Mouse (Mus musculus): ENCODE measurements around the gene Hpcal4. TPM values are rescaled to one million over a fixed set of nuclear protein-coding genes. Genes with fewer than 3 reads are reported as not detected.

Hpcal4 gene
- total RNA-seq, 2 experiments from 2014 or later: not detected

DNA sequence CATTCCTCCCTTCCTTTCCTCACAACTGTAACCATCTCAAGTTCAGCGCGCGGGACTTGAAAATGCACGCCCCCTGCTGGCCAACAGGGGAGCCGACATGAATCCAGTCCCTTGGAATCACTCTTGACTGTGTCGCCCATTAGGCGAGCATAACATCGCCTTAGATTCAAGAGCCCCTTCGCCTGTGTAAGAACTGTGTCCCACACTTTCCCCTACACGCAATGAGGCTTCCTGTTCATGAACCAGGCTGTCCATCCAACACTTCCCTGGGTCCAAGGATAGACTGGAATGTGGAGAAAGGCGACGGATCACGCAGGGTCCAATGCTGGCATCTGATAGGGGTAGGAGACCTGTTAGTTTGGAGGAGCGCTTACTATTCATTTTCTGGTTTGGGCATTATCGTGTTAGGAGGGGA, 17.8 kb downstream of the Hpcal4 start:
- peak; percentile 83 for ATAC-seq (replicated peaks; ENCODE audit: low FRiP score, low TSS enrichment, poor library complexity, severe bottlenecking)

DNA sequence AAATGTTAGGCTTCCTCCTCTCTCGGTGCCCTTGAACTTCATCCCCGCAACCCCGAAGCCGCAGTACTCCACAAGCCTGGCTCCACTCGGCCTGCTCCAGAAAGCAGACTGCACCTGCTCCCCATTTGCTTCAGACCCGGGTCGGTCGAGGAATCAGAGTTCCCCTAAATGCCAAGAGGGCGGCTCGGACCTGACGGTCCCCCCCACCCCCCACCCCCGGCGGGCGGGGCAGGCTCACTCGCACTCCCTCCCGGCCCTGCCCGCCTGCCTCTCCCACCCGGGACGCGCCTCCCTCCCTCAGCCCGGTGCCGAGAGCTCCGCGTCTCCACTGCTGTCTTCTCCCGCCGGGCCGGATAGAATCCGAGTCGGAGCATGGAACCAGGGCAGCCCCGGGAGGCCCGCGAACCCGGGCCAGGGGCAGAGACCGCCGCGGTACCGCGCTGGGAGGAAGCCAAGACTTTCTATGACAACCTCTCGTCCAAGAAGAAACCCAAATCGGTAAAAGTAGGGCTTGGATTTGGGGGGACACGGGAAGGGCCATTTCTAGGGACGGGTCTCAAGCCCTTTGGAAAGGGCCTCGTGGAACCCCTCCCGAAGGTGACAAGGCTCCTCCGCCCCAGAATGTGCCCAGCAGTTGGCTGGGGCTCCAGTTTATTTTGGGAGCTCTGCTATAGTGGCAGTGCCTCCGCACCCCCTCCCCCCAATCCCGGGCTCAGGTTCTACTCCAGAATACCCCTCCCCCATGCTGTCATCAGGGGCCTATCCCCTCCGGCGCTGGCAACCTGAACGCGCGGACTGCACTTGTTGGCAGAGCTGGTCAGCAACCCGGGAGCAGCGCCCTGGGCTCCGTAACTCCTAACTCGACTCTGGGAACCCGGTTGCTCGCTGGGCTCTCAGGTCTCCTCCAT, 18.4 kb downstream of the Hpcal4 start, which contains the start of gene Nt5c1a:
Gene Nt5c1a (plus strand): TSS at position 319 of the 908 bp plus-strand sequence.
- ATAC-seq (replicated peaks; ENCODE audit: low FRiP score, low TSS enrichment, poor library complexity, severe bottlenecking): peak; percentile 16; the same call in 1 of the 2 replicates

DNA sequence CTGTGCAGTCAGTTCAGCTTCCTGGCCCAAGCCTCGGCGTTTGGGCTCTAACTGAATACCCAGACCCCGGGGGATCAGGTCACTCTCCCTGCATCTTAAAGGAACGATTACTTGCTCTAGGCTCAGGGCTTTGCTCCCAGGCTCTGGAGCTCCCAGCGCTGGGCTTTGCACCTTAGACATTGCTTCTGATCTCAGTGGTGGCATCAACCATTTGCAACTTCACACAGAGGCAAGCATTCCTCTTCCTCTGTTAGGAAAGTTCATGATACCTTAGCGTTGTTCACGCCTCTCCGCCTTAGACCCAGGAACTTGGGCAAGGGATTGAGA, 19.0 kb downstream of the Hpcal4 start:
- no peak for ATAC-seq (replicated peaks; ENCODE audit: low FRiP score, low TSS enrichment, poor library complexity, severe bottlenecking)

DNA sequence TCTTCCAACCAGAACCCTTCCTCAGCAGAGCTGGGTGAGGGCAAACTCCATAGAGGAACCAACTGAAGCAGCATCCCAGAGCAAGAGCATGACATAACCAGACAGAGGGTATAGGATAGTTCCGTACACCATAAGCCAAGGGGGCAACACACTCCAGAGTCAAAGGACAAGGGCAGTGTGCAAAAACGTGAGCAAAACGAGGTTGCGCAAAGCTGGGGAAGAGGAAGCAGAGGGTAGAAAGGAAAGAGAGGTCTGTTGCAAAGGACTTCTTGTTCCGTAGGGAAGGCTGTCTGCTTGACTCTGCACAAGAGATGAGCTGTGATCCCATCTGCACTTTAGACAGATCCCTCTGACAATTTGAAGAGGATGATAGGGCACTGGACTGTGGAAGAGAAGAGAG, 24.3 kb downstream of the Hpcal4 start:
- no peak for ATAC-seq (replicated peaks; ENCODE audit: low FRiP score, low TSS enrichment, poor library complexity, severe bottlenecking)

DNA sequence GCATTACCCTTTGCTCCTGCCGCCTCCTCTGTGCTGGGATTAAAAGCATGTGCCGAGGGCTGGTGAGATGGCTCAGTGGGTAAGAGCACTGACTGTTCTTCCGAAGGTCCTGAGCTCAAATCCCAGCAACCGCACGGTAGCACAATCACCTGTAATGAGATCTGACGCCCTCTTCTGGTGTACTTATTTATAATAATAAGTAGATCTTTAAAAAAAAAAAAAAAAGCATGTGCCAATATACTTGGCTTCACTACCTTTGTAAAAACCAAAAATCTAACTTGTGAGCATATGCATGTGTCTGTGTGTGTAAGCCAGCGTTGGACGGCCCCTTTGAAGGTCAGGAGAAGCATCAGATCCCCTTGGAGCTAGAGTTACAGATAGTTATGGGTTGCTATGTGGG, 28.0 kb downstream of the Hpcal4 start:
- no peak for ATAC-seq (replicated peaks; ENCODE audit: low FRiP score, low TSS enrichment, poor library complexity, severe bottlenecking)

DNA sequence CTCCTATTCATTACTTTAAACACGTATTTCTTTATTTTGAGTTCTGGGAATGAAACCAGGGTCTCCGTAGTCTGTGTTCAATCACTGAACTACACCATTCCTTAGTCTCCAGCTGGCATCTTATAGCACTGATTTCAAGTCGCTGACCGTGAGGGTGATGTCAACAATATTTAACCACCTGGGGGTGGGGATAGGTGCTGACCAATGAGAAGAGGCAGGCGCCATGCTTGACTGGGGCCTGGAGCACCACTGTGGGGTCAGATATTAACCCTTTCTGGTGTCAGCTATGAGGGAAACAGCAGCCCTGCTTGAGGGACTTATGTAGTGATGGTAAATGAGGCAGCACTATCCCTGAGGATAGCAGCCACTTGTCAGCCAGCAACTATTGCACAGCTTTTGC, 28.4 kb downstream of the Hpcal4 start:
- ATAC-seq (replicated peaks; ENCODE audit: low FRiP score, low TSS enrichment, poor library complexity, severe bottlenecking): no peak

DNA sequence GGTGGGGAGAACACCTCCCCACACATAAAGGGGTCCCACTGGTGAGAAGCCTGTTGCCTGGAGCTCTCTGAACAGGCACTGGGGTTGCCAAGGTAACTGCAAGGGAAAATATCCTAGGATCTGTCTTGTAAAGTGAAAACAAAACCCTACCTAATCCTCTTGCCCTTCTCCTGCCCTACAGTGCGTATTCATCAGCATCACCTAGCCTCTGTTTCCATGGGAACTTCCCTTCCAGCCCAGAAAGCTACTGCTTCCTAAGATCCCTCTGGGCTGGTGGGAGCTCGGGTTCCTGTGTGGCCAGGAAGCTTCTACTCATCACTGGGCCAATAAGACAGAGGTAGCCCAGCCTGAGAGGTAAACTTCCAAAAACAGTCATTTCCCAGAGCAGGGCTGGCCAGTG, 29.3 kb downstream of the Hpcal4 start:
- no peak for ATAC-seq (replicated peaks; ENCODE audit: low FRiP score, low TSS enrichment, poor library complexity, severe bottlenecking)

DNA sequence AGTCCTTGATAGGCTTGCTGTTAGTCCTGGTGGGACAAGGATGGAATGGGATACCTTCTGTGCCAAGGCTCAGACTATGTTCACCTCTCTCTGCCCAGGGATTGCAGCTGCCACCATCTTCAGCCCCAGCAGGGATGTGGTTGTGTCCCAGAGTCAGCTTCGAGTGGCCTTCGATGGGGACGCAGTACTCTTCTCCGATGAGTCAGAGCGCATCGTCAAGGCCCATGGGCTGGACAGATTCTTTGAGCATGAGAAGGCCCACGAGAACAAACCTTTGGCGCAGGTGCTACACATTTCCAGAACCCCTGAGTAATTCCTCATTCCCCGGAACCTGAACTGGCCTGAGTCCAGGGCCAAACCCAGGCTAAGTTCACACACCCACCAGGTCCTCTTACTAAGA, 30.9 kb downstream of the Hpcal4 start:
- no peak for ATAC-seq (replicated peaks; ENCODE audit: low FRiP score, low TSS enrichment, poor library complexity, severe bottlenecking)

DNA sequence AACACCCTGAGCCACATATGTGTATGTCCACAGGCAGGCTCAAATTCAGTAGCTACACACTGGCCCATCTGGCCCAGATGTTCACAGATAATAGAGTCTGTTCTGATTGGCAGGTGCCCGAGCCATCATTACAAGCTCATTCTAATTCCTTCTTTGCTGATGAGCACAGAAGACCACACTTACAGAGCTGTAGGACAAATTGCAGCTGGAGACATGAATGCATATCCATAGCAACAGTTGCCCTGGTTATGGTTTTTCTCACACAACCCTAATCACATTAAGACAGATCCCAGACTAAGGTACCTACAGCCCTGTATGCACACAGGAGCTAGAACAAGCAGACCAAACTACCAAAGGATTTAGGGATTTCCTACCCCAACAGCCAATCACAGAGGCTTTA, 32.3 kb downstream of the Hpcal4 start:
- ATAC-seq (replicated peaks; ENCODE audit: low FRiP score, low TSS enrichment, poor library complexity, severe bottlenecking): no peak

DNA sequence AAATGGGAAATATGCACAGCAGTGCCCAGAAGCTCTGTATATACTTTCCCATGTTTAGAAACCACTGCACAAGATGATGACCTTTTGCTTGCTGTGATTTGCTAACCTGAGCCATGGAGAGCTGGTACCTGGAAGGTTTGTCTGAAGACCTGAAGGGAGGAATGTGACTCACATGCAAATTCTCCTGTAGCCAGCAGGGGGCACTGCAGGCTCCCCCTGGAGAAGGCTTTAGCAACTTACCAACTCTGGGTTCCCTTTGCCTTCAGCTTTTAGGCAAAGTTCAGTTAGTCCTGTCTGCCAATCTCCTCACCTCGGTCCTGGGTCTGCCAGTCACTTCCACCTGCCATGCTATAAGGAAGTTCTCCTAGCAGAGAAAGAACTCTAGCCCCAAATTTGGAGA, 33.8 kb downstream of the Hpcal4 start:
- no peak for ATAC-seq (replicated peaks; ENCODE audit: low FRiP score, low TSS enrichment, poor library complexity, severe bottlenecking)

DNA sequence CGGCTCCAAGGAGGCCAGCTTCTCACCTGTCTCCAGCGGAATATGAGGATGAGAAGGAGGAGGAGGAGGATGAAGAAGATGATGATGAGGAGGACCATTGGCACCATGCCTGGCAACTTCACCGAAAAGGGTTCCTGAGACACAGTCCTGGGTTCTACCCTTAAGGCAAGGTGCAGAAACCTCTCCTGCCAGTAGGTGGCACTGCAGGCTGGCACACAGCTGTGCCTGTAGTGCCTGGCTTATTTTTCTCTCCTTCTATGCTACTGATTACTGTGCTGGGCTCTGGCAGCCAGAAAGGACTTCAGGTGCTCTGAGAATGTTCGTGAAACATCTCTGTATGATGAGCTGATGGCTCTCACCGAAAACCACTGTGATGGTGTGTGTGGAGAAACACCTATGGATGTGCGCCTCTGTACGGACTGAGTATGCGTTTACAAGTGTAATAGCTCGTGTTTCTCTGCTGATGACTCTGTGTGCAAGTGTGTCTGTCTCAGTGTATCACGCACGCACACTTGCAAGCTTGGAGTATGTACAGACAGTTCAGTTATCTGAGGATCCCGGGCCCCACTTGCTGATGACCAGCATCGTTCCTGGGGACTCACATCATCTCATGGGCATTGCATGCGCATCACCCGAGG, 36.8 kb downstream of the Hpcal4 start:
- ATAC-seq (replicated peaks; ENCODE audit: low FRiP score, low TSS enrichment, poor library complexity, severe bottlenecking): peak; percentile 70

DNA sequence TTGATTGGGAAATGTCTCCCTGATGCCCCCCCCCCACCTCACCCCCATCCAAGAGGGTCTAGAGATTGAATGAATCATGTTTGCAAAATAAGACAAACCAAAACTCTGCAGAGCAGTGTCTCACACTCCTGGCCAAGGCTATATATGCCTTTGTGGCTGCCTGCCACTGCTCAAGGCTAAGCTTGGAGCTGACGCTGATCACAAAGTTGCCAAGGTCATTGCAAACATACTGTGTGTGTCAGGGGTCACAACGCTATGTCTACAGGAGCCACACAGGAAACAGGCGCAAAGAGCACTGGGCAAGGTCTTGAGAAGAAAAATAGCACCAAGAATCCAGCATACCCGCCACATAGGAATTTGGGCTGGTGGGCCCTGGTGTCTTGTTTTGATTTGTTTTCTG, 37.6 kb downstream of the Hpcal4 start:
- ATAC-seq (replicated peaks; ENCODE audit: low FRiP score, low TSS enrichment, poor library complexity, severe bottlenecking): no peak

DNA sequence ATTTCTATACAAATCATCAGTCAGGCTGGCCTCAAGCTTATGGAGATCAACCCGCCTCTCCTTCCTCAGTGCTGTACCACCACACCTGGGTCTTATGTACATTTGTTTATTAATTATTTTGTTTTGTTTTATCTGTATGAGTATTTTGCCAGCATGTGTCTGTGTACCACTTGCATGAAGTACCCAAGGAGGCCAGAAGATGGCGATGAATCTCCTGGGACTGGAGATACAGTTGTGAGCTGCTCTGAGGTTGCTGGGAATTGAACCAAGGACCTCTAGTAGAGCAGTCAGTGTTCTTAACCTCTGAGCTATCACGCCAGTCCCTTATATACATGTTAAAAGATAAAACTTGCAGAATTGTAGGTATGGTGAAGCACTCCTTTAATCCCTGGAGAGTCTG, 40.3 kb downstream of the Hpcal4 start:
- ATAC-seq (replicated peaks; ENCODE audit: low FRiP score, low TSS enrichment, poor library complexity, severe bottlenecking): peak; percentile 73; the same call in 1 of the 2 replicates

DNA sequence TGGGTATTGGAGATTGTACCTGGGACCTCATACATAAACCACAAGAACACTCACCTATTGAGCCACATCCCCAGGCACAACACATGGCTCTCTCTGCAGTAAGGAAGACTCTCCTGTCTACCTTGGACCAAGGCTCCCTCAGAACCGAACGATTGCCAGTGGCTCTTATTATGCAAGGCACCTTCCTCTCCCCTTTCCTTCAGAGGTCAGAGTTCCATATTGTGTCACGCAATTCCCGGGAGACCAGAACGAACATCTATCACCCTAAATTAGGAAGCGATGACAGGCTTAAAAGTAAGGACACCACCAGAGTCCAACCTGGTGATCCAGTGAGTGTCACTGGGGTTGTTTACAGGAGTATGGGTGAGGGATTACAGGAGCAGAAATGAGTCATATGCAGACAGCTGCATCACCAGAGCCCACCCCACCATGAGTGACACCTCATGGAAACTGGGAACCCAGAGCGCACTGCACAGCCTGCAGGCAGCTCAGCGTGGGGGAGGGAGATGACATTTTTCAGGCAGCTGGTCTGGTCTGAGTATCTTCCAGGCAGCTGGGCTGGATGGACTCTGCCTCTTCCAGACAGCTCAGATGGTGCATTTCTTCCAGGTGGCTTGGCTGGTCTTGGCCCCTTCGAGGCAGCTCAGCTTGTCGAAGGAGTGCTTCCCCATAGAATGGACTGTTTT, 42.8 kb downstream of the Hpcal4 start:
- ATAC-seq (replicated peaks; ENCODE audit: low FRiP score, low TSS enrichment, poor library complexity, severe bottlenecking): no peak

DNA sequence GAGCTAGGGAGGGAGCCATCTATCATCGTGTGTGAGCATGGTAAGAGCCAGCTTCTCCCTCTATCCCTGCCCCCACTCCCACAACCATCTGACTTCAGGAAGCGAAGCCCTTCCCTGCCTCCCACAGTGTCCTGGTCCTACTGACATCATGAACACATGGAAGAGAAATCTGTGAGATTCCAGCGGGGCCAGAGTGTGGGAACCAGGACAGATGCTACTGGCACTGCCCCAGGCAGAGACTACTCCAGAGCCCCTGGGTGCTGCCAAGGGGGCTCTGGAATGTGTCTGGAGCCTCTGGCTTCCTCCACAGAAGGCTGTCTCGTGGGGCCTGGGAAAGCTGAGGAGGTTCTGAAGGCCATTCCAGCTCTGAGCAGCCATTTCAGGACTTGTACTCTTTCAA, 44.7 kb downstream of the Hpcal4 start:
- ATAC-seq (replicated peaks; ENCODE audit: low FRiP score, low TSS enrichment, poor library complexity, severe bottlenecking): no peak

DNA sequence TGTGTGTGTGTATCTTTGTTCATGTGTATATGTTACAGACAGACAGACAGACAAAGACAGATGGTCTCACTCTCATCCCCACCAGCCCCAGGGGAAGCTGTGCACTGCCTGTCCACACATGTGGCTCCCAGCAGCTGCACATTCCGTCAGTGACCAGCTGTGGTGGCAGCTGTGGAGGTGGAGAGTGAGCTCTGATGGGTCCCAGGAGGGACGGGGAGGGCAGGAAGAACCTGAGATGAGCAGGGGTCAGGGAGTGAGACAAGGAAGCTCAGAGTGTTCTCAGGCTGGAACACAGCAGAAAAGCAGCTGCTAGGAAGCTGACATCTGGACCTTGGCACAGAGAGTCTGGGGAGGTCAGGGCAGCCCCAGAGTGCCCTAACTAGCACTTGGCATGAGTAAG, 45.2 kb downstream of the Hpcal4 start:
- no peak for ATAC-seq (replicated peaks; ENCODE audit: low FRiP score, low TSS enrichment, poor library complexity, severe bottlenecking)

DNA sequence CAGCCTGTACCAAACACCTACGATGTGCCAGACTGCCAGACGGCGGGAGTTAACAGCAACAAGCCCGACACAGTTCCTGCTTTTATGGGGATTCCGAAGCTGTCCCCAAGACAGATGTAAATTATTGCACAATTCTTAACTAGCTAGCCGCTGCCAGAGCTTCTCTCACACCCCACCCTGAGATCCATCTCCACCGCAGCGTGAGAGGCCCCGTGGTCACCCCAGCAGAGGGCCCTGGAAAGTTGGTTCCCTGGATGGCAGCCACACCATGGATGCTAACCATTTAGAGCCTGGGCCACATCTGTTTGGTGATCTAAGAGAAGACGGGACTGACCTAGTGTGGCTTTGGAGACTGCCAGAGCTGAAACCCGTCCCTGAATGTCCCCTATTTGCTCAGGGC, 46.1 kb downstream of the Hpcal4 start:
- no peak for ATAC-seq (replicated peaks; ENCODE audit: low FRiP score, low TSS enrichment, poor library complexity, severe bottlenecking)

DNA sequence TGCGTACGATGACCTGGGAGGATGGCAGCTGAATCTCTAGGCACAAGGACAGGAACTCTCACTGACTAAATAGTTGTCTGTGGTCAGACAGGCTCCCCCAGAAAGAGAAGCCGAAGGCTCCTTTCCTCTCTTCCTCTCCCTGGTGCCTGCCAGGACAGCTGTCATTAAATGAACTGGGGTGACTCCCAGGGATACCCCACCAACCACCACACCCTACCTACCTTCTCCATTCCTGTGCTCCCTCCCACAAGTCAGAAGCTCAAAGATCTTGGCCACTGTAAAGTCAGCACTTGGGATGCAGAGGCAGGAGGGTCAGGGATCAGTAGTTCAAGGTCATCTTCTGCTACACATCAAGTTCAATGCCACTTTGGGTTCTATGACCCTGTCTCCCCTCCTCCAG, 49.8 kb downstream of the Hpcal4 start:
- ATAC-seq (replicated peaks; ENCODE audit: low FRiP score, low TSS enrichment, poor library complexity, severe bottlenecking): no peak

DNA sequence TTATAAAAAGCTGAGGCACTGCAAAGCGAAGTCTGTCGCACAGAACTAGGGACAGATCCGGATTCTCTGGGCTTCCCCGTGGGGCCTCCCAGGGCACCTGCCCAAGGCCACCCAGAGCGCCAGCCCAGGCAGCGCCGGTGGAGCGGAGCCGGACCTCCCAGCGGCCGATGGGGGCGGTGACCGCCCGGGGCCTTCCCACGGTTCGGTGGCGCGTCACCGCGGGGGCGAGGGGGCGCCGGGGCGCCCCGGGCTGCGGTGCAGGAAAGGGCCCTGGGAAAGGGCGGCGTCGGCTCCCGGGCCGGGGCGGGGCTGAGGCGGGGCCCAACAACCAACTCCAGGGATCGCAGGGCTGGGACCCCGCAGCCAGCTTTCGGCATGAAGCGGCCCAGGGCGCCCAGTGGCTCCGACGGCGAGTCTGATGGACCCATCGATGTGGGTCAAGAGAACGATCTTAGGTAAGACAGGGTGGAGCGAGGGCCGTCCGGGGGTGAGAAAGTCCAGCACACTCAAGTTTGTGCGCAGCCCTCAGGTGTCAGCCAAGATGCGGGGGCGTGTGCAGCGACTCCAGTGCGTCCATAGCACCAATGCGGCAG, 50.6 kb downstream of the Hpcal4 start, which contains the start of gene Heyl:
Gene Heyl (plus strand): TSS at position 65 of the 593 bp plus-strand sequence.
- no peak for ATAC-seq (replicated peaks; ENCODE audit: low FRiP score, low TSS enrichment, poor library complexity, severe bottlenecking)

DNA sequence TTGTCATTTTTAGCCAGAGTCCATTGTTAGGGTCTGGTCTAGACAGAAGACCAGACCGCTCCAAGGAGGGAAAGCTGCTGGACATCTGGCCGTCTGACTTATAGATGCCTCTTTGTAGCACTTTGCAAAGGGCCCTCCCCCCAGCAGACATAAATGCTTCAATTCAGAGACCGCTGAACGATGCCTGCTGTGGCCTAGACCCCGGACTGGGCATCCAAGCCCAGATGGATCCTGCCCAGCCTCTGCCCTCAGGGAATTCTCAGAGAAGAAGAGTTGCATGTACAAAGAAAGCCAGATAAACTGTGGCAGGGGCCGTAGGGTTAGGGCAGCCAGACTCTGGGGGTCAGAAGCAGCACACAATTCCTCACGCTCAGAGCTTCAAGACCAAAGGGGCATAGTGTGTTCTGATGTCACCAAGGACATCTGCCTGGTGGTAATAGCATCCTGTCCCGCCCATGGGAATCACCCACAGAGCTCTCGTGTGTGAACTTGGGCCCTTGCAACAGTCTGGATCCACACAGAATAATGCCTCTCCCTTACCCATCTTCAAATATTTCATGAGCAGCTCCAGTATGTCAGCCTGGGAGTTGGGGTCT, 52.9 kb downstream of the Hpcal4 start:
- ATAC-seq (replicated peaks; ENCODE audit: low FRiP score, low TSS enrichment, poor library complexity, severe bottlenecking): no peak

Measured in megakaryocyte-erythroid progenitor cell, adult 5-6 weeks (primary cell).